Mouse (Mus musculus) adrenal gland, adult 2 months (tissue): Measurements from ENCODE around the gene Xylt1. TPM values are rescaled to one million over a fixed set of nuclear protein-coding genes. Genes with fewer than 3 reads are reported as not detected.

ENCODE experiments used
- DNase-seq: peaks from one replicate; pipeline ENCODE4 v3.0.0; 2021
- long read RNA-seq: library from polyadenylated mRNA; stranded (forward); transcript quantifications from one replicate; pipeline ENCODE4 v2.0.0, GENCODE M21; 2021
- polyA plus RNA-seq: library from polyadenylated mRNA; depleted of rRNA; stranded (reverse); fragments of >200 nt; gene quantifications from 2 replicates; pipeline ENCODE4 v1.2.3, GENCODE M21; 2012; rRNA removed
- total RNA-seq, 2 experiments: library from RNA; stranded (reverse); gene quantifications; 2 replicates each; pipeline ENCODE4 v1.2.3; 2021

Xylt1 gene
- 1 to 10 TPM; 6.3 to 8.2 TPM for total RNA-seq
- polyA plus RNA-seq, result 1.4 and 2.0 TPM in 2 replicates
- long read RNA-seq, result 0 reads

- peak; percentile 95 for DNase-seq
Measured at GRCm38 (mm10) chr7:117380418-117381187, at the start of gene Xylt1. Xylt1 (plus strand) TSS chr7:117380979.

DNA sequence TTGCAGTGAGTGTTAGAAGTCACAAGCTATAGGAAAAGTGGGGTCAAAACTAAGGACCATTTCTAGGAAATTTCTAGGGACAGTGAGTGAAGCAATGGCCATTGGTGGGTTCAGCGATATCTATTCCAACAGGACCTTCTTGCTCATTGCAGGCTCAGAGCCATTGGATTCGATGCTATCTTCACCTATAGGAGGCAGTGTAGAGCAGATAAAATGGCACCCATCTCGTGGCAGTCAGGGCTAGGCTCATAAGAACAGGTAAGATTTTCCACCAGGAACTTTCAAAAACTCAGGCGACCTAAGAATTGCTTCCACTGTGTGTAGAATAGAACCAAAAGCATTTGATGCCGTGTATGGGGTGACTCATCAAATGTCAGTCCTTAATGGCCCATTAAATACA lies 46.8 kb upstream of the Xylt1 start:
- DNase-seq, result no peak

DNA sequence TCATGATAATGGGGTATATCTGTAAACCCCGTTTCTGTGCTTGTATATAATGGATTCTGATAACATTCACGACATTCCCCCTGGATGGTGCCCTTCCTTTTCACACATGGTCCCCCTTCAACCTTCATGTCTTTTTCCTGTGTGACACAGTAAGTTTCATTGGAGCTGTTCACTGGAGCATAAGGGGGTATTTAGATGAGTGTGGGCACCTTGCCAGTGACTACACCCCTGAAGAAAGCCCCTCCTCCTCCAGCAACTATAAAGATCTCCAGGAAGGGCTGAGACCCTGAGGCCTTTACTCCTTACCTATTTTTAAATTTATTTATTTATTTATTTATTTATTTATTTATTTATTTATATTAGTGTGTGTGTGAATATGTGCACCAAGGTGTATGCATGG lies 24.5 kb upstream of the Xylt1 start:
- no peak for DNase-seq

GRCm38 (mm10) chr7:117357425-117358194 lies 23.2 kb upstream of the Xylt1 start:
- no peak for DNase-seq

DNA sequence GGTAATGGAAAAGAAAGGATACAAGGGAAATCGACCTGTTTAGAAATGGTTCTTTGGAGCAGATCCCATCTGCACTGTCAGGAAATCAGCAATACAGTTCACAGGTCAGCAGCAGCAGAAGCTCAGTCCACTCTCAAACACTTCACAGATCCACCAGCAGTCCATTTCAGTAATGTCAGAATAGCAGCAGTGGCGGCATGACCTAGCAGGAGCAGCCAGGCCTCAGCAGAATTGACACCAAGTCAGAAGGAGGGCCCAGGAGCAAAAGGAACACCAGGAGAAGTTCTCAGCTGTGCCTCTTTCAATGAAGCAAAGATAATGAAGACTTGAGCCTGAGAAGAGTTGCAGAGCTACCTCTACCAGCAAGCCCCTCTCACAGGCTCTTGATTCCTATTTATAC lies 19.5 kb upstream of the Xylt1 start:
- no peak for DNase-seq

DNA sequence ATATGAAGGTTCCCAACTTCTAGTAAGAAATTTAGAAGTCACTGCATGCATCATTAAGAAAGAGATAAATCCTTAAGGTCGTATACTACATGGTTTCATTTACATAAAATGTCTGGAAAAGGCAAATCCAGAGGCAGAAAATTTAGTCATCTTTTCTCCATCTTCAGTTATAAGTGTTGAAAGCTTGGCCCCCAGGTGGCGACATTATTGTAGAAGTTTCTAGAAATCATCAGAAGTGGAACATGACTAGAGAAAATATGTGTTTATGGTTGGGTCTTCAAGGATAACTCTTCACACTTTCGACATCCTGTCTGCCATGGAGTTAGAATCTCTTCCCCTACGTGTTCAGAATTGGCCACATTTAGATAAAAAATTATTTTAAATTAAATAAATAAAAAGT lies 18.3 kb upstream of the Xylt1 start:
- no peak for DNase-seq

DNA sequence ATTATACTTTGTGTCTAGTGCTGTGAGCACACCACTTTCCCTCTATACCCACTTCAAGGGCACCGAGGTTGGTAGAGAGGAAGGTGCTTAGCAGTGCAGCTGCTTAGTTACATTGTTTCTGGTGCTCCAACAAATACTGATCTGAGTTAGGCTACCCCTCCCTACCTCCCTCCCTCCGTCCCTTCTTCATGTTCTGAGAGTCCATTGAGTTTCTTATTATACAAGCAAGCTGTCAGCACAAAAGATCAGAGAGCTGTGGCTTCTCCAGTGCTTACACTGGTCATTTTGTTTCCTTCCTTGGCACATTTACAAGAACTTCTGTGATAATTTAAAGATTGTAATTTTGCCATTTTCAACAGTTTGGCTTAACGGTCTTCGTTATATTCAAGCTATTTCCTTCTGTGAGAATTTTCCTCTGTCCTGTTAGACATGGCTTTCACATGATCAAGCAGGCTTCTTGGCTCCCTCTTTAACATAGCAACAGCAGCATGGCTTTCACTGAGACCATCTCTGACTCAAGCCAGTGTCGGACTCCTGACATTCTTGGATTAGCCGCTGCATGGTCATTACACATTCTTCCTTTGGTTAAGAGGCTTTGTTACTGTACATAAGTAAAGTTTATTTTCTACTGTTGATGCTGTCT lies 12.0 kb upstream of the Xylt1 start:
- DNase-seq, result no peak

DNA sequence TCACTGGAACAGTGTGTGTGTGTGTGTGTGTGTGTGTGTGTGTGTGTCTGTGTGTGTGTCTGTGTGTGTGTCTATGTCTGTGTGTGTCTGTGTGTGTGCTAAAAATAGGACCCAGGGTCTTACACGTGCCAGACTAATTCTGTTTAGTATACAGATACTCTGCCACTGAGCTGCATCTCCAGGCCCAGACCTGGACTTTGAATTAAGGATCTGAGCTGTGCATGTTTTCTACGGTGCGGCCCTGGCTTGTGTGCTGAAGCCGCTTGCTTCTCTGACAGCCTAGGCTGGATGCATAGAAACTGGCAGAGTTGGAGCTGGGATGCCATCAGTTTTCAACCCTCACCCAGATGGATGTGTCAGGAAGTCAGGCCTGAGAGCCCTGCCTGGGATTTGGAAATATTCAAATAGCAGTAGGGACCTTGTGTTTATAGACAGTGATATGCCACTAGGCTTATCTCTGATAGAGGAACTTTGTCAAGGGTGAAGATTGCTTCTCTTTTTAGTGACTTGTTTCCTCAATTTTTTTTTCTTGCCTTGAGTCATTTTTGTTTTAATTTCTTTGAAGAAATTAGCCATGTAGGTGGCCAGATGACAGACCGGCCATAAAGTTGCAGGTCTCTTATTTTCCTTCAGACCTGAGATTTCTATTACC lies 11.4 kb upstream of the Xylt1 start:
- no peak for DNase-seq

- DNase-seq, result peak; percentile 57
Measured at GRCm38 (mm10) chr7:117375886-117376309, 4.9 kb upstream of the Xylt1 start.

DNA sequence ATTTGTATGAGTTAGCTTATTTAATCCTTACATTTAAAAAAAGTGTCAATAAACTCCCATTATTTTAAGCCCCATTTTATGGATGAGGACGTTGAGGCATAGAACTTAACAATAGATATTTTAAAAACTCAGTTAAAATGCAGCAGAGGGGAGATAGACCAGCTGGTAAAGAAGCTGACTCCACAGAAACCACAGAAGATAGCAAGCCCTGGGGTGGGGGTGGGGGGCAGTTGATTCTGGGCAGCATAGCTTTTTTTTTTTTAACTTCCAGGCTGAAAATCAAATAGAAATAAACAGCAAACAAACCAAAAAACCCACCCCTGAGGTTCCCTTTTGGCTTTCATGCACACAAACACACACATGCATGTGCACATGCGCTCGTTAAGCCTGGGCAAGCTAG lies 3.6 kb upstream of the Xylt1 start:
- no peak for DNase-seq

GRCm38 (mm10) chr7:117380036-117380417 lies 752 bp upstream of the Xylt1 start:
- DNase-seq, result peak; percentile 70

DNA sequence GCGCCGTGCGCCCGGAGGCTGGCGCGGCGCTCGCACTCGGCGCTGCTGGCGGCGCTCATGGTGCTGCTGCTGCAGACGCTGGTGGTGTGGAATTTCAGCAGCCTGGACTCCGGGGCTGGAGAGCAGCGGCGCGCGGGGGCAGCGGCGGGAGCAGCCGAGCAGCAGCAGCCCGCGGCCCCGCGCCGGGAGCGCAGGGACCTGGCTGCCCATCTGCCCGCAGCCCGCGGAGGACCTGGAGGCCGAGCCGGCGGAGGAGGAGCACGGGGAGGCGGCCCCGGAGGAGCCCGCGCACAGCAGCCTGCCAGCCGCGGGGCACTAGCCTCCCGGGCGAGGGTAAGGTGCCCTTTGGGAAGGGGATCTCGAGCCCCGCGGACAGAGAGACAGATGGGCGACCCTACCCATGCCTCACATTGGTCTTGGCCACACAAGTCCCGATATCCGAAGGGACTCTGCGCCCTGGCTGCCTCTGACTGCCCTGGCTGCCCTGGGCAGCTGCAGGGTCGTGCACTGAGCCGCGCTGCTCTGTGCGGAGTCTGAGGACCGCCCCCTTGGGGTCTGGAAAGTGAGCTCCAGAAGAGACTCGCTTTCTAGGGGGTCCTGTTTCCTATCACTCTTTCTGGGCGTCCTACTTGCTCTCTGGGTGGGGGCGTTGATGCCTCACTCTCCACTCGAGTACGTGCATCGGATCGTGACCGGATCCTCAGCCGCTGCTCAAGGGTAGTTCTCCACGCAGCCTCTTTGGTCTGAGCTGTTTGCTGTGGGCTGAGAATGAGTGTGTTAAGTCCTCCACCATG lies 606 bp downstream of the Xylt1 start:
- DNase-seq, result no peak

- no peak for DNase-seq
Measured at GRCm38 (mm10) chr7:117382006-117382405, 1.2 kb downstream of the Xylt1 start.

DNA sequence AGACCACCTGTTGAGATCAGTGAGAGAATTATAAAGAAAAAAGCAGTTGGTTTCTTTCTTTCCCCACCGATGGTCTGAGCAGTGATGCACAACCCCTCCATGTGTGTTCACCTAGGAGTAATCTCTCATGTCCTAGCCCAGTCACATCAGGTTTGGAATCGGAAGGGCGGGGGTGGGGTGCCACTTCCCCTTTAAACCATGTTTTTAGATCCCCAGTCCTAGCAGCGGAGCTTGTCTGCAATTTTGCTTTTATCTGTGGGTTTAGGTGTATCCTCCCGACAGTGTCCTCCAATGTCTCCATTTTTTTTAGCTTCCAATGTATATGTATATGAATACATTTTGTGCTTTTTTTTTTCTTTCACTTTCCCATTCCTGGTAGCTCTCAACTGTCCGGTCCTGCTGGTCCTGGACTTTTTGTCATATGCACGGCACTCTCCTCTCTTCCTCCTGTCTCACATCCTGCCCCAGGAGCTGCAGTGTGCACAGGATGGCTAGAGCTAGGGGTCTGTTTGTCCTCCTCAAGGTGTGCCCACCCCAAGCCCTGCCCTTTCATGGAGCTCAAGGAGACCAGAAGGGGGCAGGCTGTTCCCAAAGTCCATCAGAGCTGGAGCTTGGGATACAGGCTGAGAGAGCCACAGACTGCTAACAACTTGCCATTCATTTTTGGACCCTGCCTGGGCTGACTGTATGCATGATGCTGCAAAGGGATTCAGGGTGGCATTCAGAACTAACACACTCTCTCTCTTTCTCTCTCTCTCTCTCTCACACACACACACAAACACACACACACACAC lies 2.6 kb downstream of the Xylt1 start:
- peak; percentile 26 for DNase-seq

GRCm38 (mm10) chr7:117386376-117386775 lies 5.6 kb downstream of the Xylt1 start:
- no peak for DNase-seq

GRCm38 (mm10) chr7:117388284-117388988 lies 7.7 kb downstream of the Xylt1 start:
- no peak for DNase-seq

DNA sequence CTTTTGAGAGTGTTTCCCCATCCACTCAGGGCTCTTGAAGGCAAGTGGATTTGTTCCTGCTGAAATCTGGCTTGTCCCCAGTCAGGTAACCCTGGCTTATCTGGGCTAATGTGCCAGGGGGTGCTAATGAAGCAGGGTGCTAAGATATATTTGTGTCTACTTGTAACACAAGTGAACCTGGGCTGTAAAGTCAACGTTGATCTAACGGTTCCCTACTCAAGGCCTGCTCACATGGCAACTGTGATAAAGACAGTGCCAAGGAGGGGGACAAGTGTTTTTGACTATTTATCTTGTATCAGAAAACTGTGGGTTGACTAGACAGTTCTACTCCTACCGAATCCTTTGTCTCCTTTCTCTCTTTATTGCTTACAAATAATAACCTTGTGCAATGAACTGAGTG lies 8.3 kb downstream of the Xylt1 start:
- DNase-seq, result no peak

DNA sequence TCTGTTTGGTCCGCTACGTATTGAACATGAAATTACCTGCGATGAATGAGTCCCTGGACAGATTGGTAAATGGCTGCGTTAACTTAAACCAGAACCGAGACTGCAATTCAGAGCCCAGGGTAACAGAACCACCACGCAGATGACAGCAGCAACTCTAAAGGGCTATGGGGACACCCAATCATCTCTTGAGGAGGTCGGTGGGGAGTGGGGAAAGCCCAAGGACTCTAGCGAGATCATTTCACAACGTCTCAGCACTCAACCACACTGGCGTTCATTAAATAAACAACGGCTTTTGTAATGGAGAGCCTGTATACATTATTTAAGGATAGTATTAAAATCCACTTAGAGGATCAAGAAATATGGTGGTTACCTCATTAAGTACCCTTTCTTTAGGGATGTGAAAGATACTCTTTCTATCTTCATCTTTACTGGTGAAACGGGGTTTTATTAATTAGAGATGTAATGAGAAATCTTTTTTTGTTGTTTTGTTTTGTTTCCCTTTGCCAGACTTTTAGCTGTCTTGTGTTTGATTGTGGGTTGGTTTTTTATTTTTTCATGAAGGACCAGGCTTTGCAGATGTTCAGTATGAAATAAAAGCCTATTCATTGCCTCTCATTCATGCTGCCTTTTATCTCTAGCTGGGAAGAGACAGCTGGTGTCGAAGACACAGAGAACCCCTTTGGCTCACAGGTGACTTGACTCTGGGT lies 12.2 kb downstream of the Xylt1 start:
- DNase-seq, result no peak

DNA sequence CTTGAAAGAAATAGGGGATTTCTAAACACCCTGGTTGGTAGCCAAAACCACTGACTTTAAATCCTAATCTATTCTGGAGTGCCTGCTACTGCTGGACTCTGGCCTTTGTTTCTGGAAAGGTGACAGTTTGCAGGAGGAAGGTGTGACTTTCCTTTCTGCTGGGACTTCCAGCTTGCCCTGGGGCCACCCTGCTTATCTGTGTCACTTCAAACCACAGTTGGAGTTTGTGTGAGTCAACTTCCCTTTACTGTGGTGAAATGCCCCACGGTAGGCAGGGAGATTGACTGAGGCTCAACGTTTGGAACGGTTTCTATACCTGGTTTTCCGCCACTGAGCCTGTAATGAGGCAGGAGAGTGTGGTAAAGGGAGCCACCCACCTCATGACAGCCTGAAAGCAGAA lies 13.2 kb downstream of the Xylt1 start:
- no peak for DNase-seq
